Mouse (Mus musculus) MEL-GATA-1-ER (cell line): Measurements from ENCODE around the gene Cgas.
"Not testable (repeated sequence)": the region's sequence is repeated elsewhere in the genome, so short reads cannot be mapped to it uniquely, and the experiment has no call there.

Experiments
- DNase-seq: peaks from one replicate; pipeline ENCODE4 v3.0.0-alpha.2; 2012; ENCODE audit warnings: low read depth; ENCODE audit errors: extremely low read depth

The Cgas gene

DNA sequence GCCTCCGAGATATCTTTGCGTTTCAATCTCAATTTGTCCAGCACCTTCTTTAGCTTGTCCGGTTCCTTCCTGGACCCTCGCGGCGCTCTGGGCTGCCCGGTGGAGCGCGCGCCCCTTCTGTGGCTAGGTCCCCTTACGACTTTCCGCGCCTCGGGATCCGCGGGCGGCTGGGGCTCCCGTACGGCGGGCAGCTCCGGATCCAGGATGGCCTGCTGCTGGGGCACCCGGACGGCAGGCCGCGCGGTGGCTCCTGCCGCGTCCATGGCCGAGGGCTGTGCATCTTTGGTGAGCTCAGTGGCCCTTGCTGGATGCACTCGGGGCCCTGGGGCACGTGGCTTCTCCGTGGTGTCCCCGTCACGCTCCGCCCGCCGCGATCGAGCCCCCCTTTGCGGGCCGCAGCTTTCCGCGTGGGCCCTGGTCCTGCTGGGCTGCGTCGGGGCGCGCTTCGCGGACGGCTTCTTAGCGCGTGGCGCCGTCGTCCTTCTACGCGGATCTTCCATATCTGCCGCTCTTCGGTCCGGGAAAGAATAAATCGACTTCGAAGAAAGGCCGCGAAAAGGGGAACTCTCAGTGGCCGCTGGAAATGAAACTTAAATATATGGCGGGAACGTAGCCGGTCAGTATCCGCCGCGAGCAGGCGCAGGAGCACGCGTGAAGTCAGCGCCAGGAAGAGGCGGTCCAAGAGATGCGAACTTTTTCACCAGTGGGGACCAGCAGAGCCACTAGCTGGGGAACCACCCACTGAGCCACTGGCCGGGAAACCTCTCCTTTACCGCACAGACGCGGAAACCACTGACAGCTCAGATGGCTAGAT is at the start of gene Cgas:
Cgas (minus strand) TSS at position 659 of the 814 bp plus-strand sequence.
- peak; percentile 76 for DNase-seq

DNA sequence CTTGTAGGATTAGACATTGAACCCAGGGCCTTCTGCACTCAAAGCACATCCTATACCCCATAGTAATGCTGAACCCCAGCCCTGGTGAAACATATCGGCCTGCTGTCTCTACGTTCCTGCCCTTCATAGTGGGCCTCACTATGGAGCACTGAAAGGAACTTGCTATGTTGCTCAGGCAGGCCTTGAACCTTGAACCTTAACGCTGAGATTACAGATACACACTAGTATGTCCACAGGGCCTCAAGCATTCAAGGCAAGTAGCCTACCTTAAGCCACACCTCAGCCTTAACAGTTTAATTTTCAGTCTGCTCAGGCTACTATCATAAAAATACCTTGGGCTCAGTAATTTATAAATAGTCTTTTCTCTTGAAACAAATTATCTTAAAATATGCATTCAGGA is 49.2 kb upstream of the Cgas start:
- no peak for DNase-seq

DNA sequence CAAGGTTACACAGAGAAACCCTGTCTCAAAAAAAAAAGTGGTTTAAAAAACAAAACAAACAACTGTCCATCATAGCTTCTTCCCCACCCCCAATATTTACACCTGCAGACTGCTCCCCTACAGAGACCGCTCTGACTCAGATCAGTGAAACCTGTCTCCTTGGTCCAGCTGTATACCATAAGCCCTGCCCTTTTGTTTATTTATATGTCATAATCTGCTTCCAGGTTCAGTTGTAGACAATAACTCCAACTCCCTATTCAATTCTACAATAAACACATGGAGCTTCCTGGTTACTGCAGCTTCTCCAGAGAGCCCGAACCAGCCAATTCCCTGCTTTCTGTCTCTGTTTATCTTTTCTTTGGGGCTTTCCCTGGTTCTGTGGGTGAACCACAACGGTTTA is 48.1 kb upstream of the Cgas start:
- no peak for DNase-seq

DNA sequence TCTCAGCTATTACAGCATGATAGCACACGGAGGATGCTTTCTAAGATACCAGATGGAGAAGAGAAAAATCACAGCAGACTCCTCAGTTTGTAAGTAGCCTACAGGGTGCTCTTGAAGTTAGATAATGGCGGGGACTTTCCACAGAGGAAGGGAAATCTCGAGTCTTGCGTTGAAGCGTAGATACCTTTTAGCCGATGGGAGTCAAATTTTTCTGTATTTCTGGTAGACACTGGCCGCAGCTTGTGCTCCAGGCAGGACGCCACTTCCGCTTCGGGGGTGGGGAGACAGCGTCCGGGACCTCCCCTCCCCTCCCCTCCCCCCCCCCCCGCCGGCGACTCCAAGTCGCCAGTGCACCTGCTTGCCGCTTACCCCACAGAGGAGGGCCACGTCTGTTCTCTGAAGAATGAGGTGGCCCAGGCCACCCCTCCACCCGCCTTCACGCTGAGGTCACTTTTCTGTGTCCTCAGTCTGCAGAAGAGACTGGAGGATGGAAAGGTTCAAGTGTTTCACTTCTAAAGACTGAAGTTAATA is 45.9 kb upstream of the Cgas start, which contains the start of gene Eef1a1:
Eef1a1 (minus strand) TSS at position 262 of the 531 bp plus-strand sequence.
- no peak for DNase-seq

DNA sequence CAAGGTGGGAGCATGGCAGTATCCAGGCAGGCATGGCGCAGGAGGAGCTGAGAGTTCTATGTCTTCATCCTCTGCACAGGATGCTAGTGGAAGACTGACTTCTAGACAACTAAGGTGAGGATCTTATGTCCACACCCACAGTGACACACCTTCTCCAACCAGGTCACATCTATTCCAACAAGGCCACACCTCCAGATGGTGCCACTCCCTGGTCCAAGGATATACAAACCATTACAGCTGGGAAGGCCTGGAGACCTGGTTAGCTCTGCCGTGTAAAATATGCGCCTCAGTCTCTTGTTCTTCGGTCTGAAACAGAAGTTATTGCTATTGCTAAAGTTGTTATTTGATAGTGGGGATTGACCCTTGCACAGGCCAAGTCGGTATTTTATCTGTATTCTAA is 45.0 kb upstream of the Cgas start:
- not testable (repeated sequence) for DNase-seq

DNA sequence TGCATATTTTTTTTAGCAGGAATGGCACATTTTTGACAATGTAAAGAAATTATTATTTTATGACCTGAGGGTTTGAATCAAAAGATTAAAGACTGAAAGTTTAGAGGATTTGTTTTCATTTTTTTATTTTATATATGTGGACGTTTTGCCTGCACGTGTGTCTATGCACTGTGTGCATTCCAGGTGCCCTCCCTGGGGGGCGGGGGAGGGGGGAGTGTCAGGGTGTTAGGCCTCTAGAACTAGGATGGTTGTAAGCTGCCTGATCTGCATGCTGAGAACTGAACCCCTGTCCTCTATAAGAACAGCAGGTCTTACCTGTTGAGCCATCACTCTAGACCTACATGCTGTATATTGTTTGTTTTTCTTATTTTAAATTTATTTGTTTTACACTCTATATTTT is 41.6 kb upstream of the Cgas start:
- DNase-seq: no peak

DNA sequence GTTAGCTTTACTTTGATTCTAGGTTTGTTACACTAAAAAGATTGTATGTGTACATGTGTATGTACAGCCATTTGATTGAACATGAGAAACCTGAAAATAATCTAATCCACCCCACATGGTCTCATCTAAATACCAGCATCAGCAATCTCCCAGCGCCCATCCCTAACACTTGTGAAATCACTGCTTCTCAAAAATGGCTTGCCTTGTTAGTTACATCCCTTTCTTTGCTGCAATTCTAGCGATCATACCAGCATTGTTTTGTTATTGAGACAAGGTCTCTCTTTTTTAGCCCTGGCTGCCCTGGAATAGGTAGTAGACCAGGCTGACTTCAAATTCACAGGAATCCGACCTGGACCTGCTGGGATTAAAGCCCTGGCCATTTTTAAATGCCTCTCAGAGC is 39.3 kb upstream of the Cgas start:
- no peak for DNase-seq

DNA sequence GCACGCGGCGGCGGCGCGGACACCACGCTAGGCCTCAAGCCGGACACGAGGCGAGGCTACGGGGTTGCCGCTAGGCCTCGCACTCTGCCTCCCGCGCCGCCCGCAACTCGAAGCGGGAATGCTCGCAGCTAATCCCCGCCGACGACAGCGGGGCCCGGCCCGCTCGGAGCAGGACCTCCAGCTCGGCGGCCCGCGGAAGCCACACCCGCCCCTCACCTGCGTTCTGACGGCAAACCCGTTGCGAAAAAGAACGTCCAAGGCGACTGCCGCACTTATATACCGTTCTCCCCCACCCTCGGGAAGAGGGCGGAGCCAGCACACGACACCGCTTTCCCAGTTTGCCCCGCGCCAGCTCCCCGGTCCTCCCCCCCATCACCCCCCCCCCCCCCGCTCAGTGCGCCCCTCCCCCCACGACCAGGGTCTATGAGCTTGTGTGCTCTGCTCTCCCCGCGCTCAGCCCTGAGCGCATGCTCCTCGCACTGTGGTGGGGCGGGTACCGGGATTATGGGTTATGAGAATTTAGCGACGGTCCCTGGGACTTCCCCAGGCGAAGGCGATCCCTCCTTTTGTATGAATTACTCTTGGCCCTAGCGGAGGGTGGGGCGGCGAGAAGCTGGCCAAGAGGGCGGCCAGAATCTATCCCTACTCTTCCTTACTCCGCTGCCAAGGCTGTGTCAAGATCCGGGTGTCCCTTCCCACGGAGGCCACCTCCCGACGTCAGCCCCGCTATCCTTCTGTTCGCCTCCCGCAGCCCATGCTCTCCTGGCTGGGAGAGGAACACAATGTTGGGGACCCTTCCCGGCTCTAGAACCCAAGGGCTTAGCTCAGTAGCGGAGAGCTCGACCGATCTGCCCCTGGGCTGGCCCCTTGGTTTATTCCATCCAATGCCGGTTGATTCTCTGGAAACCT is 38.6 kb upstream of the Cgas start:
- peak; percentile 95 for DNase-seq

DNA sequence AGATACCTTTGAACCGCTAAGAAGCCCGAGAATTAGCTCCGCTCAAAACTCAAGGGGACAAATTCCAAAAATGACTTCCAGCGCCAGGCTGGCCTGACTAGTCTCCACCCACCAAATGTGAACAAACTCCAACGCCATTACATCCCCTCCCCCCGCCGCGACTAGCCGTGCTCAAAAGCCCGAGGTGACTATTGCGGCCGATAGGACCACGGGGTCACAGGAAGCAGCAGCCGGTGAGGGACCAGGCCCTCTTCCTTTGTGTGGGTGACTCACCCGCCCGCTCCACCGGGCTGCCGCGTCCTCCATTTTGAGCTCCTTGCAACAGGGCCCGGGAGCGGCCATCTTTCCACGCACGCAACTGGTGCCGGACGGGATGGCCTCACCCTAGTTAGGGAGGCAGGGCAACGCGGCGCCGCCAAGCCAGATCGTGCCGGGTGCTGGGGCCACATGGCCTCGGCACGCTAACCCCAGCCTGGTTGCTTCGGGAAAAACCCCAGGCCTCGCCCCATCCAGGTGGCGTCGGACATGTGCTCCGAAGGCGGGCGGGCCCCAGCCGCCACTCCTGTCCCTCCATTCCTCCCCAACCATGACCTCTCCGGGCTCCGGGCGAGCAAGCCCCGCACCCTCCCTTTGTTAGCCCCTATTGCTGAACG is 37.8 kb upstream of the Cgas start:
- DNase-seq: no peak

DNA sequence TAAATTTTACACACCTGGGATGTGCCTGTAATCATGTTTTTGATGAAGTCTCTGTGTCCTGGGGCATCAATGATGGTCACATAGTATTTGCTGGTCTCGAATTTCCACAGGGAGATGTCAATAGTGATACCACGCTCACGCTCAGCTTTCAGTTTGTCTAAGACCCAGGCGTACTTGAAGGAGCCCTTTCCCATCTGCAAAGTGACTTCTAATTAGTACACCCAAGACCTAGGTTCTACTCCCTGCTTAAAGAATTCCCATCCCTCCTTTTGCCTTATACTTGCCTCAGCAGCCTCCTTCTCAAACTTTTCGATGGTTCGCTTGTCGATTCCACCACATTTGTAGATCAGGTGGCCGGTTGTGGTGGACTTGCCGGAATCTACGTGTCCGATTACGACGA is 37.2 kb upstream of the Cgas start:
- DNase-seq: not testable (repeated sequence)

DNA sequence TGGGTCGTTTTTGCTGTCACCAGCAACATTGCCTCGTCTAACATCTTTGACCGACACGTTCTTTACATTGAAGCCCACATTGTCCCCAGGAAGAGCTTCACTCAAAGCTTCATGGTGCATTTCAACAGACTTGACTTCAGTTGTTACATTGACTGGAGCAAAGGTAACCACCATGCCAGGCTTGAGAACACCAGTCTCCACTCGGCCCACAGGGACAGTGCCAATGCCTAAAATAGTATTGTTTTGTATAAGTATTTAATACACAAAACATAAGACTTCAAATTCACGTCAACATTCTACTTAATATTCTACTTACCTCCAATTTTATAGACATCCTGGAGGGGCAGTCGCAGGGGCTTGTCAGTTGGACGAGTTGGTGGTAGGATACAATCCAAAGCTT is 36.3 kb upstream of the Cgas start:
- not testable (repeated sequence) for DNase-seq

DNA sequence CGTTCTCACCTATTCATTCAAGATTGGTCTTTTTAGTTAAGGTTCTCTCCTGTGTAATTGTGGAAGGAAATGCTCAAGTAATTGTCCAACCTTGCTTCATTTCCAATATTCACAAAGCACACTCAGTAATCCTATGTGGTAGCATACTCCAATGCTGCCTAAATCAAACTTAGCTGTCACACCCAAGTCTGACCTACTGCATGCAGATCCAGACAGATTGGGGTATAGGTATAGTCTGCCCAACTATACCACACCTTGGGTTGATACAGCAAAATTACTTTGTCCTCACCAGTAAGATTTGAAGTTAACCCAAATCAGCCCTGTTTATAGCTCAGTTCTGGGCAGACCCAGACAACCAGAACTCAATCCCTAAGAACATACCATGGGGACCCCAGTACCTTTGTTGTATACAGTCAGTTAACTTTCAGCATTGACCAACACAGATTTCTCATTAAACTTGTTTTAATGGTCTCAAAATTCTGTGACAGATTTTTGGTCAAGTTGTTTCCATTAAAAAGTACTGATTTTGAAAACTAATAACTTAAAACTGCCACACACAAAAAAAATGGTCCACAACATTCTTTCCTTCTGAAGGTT is 35.1 kb upstream of the Cgas start:
- not testable (repeated sequence) for DNase-seq

DNA sequence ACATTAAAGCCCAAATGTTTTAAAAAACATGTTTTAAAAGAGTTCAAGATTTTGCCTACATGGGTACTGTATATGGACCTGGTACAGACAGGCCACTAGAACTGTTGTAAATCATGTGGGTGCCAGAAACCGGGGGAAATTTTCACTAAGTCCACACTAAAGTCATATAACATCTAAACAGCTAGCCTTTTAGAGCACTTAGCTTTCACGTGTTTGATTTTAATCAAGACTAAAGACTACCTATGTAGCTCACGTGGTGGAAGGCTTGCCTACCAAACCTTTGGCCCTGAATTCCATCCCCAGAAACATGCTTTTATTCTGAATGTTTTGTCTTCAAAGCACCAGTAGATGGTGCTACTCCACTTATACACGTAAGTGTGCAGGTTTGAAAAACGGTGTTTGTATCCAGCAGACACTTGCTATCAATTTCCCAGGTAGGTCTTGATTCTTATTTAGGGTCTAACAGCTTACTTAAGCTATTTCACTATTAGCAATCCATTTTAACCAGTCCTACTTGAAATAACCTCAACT is 34.0 kb upstream of the Cgas start:
- peak; percentile 73 for DNase-seq

DNA sequence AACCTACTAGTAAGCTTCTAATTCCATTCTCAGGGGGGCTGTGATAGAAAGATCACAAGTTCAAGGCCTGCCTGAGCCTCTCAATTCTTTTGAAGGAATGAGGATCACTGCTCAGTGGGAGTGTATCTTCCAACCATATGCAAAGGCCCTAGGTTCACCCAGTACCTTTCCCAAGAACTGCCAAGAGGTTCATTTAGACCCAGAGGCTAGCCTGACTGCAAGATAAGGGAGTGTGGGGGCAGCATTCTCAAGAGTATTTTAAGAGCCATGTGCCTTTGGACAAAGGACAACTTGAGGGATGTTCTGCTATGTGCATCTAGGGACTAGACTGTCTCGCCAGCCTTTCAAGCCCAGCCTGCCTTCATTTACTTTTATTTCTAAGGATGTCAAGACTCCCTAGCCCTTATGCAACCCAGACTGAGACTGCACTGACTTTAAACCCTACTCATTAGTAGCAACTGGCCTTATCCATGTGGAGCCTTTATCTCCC is 33.5 kb upstream of the Cgas start:
- peak; percentile 68 for DNase-seq

DNA sequence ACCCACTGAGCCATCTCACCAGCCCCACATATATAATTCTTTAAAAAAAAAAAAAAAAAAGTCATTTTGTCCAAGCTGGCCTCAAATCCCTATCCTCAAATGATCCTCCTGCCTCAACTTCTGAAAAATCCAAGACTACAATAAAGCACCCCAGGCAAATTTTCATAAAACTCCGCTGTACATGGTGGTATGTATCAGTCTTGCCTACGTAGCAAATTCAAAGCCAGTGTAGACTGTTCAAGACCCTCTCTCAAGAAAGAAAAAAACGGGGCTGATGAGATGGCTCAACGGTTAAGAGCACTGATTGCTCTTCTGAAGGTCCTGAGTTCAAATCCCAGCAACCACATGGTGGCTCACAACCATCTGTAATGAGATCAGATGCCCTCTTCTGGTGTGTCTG is 32.8 kb upstream of the Cgas start:
- DNase-seq: no peak

DNA sequence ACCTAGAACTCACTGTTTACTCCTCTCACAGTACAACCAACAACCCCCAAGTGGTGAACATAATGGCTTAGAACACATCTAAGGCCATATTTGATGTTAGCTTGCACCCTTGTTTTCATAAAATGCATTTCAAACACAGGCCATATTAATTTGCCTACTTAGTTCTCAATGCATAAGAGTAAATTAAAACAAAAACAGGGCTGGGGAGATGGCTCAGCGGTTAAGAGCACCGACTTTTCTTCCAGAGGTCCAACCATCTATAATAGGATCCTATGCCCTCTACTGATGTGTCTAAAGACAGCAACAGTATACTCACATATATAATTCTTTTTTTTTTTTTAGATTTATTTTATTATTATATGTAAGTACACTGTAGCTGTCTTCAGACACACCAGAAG is 32.3 kb upstream of the Cgas start:
- no peak for DNase-seq

DNA sequence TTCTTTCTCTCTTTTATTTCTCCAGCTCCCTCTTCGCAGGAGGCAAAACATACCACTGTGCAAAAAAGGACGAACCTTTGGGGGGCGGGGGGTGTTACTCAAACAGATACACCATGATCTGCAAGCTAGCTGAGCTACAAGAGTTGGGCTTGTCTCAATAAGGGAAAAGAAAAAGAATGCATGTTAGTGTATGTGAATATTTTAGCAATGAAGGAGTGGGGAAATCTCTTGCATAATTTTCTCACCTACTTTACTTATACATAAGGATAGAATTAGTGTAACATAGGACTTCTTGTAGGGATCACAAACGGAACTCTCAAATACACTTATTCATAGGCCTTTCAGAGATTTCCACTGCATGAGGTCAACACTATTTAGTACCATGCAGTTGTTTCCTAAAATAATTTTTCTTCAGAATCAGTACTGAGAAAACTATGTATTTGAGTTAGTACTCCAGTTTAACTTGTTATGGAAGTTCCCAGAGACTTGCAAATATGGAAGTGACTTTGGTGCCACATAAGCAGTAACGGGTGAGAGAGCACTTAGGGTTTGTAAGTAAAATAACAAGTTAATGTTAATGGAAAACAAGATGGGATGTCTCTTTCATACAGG is 31.8 kb upstream of the Cgas start:
- no peak for DNase-seq

DNA sequence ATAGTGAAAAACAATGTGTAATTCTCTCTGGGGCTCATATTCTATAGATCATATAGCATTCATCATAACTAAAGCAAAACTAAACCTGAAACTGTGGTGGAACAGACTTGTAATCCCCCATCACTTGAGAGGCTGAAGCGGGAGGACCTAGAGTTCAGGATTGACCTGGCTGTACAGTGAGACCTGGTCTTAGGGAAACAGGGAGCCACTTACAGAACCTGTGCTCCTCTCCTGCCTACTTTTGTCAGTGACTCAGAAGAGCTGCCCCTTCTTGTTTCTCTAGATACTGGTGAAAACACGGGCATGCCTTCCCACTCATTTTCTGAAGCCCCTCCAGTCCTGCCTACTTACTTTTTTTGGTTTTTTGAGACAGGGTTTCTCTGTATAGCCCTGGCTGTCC is 31.2 kb upstream of the Cgas start:
- DNase-seq: no peak

DNA sequence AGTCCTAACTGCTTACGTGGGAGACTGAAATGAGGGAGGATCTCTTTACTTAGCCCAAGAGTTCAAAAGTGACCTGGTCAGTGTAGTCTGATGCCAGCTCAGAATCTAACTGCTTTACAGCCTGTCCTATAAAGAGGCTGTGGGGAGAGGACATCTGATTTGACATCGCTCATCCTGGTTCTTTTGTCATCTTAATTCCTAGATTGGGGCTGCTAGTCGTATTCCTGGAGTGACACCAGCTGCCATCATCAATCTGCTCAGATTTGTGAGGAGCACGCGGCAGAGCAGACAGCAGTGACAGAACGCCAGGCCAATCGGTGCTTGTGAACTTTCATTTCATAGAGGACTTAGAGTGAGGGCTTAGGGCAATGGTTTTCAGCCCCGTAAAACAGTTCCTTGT is 30.6 kb upstream of the Cgas start:
- no peak for DNase-seq

DNA sequence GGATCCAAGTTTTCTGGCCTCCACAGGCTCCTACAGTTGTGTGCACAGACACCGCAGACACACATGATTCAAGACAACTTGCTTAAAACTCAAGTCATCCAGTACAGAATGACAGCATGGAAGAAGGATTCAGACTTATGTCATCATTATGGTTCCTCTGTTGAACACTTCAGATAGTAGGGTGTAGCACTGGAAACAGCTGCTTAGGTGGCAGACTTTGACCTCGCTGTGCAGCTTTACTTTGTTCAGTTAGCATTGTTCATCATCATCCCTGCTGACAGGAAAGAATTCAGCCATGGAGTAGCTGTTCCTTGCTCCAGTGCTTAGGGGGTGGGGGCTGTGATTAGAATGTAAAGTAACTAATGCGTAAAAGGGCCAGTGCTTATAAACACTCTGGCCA is 22.7 kb upstream of the Cgas start:
- DNase-seq: no peak
